Mouse (Mus musculus) c-Kit-positive CD71-negative TER-119-negative erythroid progenitor cells, embryonic 14.5 days (primary cell): ENCODE results near the gene Spock1.

Source experiments
- DNase-seq: peaks from one replicate; pipeline ENCODE4 v3.0.0-alpha.2; 2013; ENCODE audit warnings: low read depth

Gene Spock1

DNA sequence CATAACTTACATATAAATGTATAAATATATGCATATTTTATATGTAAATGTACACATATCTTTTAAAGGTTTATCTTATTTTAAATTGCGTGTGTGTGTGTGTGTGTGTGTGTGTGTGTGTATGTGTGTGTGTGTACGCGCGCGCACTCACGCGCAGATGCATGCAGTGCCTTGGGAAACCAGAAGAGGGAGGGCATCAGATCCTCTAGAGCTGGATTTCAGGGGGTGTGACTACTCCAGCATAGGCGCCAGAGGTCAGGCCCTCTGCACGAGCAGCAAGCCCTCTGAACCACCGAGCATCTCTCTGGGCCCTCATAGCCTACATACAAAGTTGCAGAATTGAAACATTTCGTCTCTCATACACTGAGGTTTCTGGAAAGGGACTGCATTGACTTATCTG, 180.4 kb downstream of the Spock1 start:
- DNase-seq = no peak

DNA sequence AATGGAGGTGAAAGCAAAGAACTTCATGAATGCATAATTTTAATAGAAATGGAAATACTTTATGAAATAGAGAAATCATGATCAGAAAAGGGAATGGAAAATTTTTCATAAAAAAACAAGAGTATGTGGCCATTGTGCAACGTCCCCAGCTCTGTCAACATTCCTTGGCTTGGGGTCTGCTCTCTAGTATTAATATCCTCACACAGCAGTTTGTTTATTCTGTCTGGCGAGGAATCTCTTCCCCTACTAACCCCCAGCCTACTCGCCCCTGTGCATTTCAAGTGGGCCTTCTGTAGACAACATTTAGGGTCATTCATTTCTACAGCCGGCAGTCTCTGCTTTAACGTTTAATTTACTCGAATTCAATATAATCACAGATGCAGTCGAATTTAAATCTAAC, 181.5 kb downstream of the Spock1 start:
- DNase-seq = no peak

DNA sequence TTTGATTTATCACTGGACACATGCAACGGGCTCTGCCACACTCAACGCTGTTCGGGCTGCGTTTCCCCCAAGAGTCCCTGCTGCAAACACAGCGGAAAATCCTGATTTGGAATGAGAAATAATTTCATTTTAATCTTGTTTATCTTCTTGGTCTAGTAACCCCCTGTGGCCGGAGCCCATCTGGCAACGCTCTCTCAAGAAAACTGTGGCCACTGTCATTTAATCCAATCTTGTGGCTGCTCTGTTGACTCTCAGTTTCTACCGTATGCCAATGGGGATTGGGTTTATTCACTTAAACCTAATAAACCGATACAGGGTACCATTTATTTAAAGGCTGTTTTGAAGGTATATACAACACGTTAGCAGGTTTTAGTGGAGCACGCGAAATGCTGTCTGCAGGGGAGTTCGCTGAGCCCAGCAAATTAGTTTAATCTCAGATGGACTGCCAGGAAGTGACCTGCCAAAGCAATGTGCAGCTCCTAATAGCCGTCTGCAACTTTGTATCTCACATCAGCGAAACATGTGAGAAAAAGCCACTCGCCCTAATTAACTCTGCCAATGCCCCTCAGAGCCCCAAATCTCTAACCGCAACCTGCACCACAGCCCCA, 185.7 kb downstream of the Spock1 start:
- DNase-seq = no peak

DNA sequence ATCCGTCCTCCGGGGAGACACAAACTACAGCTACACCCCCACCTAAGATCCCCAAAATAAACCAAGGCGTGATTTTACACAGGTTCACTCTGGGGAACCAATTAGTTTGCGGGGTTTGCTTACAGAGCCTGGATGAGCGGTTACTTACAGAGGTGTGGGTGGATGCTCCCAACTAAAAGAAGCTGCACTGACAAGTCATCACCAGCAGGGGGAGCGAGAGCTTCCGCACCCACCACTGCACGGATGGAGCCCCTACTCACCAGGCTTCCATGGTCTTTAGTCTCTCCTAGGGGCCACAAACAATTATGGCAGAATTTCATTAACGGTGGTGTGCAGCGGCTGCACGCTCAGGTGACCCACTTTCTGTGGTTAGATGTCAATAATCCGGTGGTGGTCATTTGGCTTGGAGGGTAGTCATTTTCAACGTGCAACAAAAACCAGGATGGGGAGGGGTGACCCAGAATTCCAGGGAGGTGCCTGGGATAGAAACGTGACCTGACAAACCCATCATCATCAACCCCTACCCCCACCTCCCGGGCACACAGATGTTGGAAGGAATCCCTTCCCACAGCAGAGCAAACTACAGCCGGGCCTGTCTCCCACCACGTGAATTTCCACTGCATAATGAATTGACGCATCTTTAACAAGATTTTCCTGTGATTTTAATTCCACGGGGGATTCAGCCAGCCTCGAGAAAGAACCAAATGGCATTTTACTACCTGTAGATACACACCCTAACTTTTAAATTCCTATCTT, 186.4 kb downstream of the Spock1 start:
- no peak for DNase-seq

DNA sequence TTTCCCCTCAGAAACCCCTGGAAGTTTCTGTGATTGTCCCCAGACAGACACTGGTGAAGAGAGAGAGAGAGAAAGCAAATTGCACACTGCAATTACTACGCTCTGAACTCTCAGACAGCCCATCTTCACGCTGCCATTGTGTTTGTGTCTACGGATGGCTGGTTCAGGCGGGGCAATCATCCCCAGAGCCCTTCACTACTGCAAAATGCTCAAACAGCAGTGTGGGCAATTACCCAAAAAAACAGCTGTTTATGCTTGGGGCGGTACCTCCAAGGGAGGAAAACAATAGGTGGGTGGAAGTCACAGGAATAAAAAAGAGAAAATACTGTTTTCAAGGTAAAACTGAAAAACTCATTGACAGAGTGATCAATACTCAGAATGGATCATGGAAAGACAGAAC, 190.0 kb downstream of the Spock1 start:
- DNase-seq = no peak

DNA sequence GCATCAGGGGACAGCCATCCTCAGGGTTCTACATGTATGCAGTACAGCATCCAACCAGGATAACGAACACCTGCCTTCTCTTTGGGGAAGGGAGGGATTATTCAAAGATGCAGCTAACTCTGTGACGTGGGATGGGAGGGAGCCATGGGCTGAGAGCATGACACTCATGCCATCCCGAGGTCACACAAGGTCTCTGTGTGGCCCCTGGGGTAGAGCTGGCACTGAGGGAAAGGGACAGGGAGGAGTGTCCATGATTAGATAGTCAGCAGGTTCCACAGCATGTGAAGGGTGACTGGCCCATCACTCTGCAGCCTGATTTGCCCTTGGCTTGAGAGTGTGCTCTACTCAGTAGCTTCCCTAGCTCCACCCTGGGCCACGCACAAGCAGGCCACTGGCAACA, 195.2 kb downstream of the Spock1 start:
- DNase-seq = no peak

DNA sequence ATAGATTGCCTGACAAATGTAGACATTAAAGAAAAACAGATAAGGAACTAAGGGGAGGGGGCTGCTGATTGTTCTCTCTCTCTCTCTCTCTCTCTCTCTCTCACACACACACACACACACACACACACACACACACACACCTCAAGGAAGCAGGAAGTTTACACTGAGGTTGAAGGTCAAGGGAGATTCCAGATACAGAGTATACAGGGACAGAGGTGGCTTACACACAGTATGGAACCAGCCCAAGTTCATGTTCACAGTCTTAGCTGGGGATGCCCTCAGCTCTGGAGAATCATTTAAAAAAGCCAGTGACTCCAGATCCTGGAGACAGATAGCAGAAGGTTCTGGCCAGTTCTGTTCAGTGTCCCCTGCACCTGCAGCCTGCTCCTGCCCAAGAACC, 199.7 kb downstream of the Spock1 start:
- no peak for DNase-seq

DNA sequence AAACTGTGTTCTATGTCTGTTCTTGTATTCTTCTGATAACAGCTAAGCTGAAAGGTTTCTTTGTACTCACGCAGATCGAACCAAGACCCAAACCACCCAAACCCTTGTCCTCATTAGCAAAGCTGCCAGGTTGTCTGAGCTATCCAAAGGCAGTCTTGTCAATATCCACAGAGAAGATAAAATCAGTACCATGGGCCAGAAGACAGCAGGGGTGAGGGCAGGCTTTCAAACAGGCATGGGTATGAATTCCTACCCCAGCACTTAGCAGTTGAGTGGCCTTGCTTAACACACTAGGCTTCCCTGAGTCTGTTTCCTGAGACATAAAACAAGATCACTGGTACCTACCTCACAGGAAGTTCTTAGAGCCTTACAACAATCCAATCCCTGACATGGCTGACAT, 205.2 kb downstream of the Spock1 start:
- no peak for DNase-seq

DNA sequence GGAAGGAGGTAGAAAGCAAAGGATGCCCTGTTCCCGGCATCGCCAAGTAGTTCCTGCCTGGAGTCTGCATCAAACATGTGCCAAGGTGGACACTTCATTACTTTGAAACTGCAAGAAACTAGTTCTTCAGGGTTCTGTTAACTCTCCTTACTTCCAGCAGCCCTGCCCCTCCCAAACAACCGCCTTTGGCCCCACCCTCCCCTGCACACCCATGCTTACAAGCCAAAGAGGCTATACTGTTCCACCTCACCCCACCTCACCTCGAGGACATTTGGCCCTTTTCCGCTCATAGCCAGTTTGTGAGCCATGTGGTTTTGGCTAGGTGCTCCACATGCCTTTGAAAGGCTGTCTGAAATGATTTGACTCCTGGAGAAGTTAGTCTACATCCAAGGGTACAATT, 211.4 kb downstream of the Spock1 start:
- DNase-seq = no peak

DNA sequence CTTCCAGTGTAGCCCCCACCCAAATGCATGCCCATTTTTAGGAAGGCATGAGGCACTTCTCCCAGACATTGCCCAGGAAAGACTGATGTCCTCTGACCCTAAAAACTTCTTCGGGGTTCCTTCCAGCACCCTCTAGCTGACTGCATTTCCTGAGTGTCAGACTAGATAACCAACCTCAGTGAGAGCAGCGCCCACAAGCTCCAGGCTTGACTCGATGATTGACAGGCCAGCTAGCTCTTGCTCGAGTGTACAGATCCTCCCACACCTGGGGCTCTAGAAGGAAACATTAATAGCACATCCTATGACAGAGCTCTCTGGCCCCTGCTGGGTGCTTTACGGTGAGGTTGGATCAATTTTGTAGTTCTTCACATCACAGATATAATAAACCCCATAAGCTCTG, 219.2 kb downstream of the Spock1 start:
- DNase-seq = no peak

DNA sequence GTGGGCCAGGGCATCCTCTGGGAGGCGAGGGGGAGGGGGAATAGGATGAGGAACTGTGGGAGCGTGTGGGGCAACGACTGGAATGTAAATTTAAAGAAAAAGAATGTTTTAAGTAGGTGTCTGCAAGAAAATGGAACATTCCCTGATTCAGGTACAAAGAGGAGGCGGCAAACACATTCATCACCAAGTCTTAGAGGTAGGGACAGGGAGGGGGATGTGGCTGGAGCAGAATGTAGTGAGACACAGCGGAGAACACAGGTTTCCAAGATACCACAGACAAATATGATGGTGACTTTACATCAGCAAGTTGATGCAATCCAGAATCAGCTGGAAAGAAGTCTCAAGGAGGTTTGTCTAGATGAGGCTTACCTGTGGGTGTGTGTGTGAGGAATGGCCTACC, 221.7 kb downstream of the Spock1 start:
- DNase-seq = no peak

DNA sequence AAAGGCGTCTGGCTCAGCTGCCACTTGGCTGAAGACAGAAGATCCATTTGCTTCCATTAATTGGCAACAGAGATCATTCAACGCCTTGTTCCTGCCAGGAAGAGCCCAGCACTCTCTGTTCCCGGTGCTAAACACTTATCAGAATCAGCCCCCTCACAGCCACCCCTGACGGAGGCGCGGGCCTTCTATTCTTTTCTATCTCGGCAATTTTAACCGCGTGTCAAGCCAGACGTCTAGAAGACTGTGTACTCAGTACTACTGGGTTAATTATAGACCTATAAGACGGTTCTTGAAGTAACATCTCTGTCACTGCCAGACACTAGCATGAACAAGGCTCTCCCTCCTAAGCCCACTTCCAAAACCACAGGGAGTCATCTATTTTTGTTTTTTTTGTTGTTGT, 222.9 kb downstream of the Spock1 start:
- no peak for DNase-seq

DNA sequence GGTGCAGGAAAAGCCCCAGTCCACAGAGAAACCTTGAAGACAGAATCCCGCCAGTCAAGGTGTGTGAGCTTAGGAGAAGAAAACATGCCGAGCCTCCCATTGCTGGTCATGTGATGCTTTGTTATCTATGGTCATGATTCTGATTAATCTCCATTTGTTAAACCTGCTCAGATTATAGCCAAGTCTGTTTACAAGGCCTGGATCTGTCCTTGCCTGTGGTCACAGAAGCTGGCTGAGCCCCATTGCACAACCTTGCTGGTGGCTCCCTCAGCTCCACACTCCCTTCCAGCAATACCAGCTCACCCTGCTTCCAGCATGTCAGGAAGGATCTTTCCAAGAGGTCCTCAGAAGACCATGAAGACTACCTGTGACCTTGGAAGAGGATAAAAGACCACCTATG, 228.5 kb downstream of the Spock1 start:
- DNase-seq = no peak

DNA sequence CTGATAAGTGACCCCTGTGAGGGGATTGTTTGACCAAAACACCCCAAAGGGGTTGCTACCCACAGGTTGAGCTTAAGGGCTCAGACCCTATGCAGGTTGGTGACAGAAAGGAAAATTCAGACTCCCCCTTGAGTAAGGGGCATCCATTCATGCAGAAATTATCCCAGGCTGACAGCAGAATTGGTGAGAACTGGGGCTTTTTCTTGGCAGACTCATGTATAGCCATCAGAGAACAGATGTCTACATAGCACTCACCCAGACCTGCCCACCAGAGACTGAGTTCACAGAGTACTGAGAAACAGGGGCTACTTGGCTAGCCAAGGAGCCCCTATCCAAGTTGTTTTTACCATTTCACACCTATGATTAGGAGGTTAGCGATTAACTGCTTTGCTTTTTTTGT, 231.3 kb downstream of the Spock1 start:
- DNase-seq = no peak

DNA sequence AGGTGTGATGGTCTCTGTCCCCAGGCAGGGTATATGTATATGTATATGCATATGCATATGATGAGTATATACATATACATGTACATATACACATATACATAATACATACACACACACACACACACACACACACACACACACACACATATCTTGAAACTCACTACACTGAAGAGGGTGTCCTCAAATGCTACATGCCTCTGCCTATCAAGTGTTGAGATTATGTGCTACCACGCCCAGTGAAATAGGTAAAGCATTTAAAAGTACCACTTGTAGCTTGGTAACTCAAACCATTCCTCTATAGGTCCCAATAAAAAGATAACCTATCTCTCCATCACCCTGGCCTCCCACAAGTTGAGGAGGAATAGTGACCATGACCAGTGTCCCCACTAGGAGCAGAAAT, 234.7 kb downstream of the Spock1 start:
- DNase-seq = no peak

DNA sequence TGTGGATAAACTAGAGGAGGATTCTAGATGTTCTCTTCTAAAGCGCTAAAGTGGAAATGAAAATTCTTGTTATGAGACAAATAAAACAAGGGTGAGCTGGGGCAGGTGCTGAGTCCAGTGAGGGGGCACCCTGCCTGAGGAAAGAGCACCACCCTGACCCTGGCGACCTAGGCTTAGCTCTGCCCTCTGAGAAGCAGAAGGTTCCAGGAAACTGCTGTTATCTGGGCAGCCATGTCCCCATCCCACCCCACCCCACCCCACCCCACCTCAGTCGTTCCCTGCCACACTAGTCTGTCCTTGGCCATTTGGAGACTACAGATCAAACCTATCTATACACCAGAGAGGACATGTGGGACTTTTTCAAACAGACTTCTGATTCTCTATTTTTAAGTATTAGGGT, 235.4 kb downstream of the Spock1 start:
- peak; percentile 5 for DNase-seq

DNA sequence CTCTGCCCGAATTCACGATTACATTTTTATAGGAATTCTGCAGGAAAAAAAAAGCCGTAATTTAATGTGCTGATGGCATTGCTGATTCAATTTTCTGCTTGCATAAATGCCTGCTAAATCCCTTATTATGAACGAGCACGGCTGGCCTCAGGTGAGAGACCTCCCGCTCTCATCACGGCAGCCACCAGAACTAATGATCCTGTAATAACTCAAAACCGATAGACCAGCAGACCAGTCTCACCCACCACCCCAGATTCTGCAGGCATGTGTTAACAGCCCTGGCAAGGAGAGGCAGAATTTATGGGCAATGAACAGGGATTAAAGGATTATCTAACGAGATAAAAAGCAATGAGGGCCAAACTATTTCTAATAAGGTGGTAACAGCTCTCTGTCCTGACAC, 236.2 kb downstream of the Spock1 start:
- DNase-seq = no peak

DNA sequence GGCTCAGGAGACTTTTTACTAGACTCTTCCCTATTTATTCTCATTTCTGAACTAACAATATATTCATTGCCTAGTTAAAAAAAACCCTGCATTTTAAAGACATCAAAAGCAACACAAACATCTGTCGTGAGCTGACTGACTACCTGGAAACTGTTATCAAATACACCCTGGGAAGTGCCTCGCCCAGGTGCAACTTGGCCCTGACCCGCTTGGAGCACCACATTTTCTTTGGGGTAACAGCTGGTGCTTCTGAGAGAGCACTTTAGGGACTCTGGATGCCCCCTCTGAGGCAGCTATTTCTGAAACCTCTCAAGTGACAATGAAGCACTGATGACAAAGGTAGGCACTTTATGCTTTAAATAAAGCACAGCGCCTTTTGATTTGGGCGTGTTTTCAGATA, 236.8 kb downstream of the Spock1 start:
- DNase-seq = no peak

DNA sequence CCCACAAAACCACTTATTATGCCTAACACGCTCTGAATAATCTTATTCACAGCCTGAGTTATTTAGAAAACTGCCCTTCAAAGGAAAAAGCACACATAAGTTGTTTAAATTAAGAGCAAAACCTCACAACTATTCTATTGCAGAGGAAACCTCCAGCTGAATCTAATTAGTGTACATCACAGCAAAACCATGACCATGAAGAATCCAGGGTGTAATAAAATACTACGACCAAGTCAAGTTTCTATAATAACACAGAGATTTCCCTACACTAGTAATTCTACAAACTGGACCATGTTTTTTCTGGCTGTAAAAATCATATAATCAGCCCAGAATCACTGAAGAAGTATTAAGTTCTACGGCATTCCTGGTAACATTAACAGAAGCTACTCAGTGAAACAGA, 240.5 kb downstream of the Spock1 start:
- DNase-seq = no peak

DNA sequence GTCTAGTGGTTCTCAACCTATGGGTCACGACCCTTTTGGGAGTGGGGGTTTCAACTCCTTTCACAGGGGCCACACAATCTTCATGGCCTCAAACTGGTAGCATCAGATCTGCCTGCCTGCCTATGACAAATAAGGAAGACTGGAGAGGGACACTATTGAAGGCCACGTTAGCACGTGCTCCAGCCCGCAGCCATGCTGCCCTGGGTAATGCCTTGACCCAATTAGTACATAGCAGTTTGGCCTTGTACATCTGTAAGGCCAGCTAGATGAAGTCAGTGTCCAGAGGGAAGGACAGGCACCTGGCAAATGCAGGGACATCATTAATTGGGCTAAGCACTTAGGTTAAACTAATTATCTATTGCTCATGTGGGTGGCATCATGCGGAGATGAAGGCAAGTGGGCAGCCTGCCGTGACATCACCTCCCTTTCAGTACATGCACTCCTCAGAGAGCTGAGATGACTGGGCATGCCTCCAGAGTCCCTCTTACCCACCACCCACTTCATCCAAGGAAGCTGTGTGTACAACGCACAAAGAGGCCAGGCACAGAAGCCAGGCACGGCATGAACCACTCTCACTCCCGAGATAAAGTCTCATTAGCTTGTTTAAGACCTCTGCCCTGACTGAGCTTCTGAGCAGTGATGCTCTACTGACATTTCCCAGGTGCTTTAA, 241.8 kb downstream of the Spock1 start:
- DNase-seq = no peak

DNA sequence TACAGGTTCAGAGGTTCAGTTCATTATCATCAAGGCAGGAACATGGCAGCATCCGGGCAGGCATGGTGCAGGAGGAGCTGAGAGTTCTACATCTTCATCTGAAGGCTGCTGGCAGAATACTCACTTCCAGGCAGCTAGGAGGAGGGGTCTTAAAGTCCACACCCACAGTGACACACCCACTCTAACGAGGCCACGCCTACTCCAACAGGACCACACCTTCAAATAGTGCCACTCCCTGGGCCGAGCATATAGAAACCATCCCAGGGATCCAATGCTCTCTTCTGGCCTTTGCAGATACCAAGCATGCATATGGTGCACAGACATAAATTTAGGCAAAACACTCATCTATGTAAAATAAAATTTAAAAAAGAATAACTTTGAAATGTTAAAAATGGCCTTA, 245.6 kb downstream of the Spock1 start:
- no peak for DNase-seq

DNA sequence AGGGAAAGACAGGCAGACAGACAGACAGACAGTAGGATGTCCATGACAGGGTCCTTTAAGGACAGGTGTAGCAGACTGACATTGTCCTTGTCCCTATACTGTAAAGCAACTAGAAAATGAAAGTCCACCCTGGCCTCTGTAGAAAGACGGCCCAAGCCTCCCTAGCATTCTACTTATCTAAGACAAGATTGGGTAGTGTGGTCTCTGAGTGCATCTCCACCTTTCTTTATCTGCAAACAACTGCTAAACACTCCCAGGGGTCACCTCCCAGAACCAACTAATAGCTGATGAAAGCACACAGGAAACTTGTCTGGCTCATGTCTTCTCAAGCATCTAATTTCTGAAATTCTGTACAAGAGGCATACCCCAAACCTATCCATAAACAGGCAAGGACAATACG, 247.6 kb downstream of the Spock1 start:
- DNase-seq = no peak

DNA sequence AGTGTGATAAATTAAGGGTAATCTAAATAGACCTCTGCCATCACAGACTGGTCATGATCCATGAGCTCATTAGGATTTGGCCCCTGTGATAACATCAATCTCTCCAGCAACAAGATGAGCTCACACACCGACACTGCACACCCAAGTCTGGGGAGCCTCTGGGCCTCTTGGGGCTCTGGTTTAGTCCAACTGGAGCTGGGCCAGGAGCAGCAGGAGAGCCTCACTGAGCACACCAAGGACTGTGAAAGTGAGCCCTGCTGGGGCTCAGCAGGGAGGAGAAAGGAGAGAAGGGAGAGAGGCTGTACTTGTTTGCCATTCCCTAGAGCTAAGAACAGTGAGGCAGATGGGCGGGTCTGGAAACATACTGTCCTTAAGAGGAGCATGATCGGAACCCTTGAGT, 248.3 kb downstream of the Spock1 start:
- no peak for DNase-seq

DNA sequence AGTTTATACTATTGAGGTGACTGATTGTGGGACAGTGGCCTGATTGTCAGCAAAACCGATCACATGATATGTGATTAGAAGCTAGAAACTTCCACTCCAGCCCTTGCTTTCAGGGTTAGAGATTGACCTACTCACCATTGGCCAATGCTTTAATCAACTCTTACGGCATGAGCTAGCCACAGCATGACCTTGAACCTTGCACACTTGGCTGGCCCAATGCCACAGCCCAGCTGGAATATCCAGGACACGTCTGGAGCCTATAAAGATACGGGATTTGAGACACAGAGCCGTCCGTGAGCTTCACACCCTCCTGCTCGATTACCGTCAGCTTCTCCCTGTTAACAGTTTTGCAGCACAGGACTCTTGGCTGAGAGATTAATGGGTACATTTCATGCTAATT, 251.5 kb downstream of the Spock1 start:
- no peak for DNase-seq
